Mouse (Mus musculus) midbrain, postnatal 0 days (tissue): ENCODE data around the gene Krtcap2. TPM values are rescaled to one million over a fixed set of nuclear protein-coding genes. Genes with fewer than 3 reads are reported as not detected.
A peak's percentile ranks its signal among the peaks of the same experiment; 100 is the strongest.

Experiments used
- ATAC-seq: fragments of 200-750 bp; cut with Nextera tagmentation; 2 replicates; pipeline ENCODE4 v1.8.0; 2017; ENCODE audit warnings: moderate number of reproducible peaks, mild to moderate bottlenecking, moderate TSS enrichment, moderate library complexity; ENCODE audit not compliant: low FRiP score
- DNase-seq: peaks from one replicate; pipeline ENCODE4 v3.0.0-alpha.2; 2015; ENCODE audit warnings: low spot score
- H3K27ac ChIP-seq: fragments of 300-500 bp; sonication (generic); 2 replicates; pipeline ENCODE4 v1.5.1; 2014; ENCODE audit warnings: low read depth, mild to moderate bottlenecking, low read length, mixed read lengths
- H3K27me3 ChIP-seq: fragments of 300-500 bp; sonication (generic); 2 replicates; pipeline ENCODE4 v1.6.1; 2014; ENCODE audit warnings: low read length, control low read depth, mixed read lengths; ENCODE audit not compliant: insufficient read depth
- H3K36me3 ChIP-seq: fragments of 300-500 bp; sonication (generic); 2 replicates; pipeline ENCODE4 v1.6.1; 2014; ENCODE audit warnings: low read length, control low read depth, mixed read lengths; ENCODE audit not compliant: insufficient read depth
- H3K4me1 ChIP-seq: fragments of 300-500 bp; sonication (generic); 2 replicates; pipeline ENCODE4 v1.6.1; 2014; ENCODE audit warnings: mild to moderate bottlenecking, control low read depth, antibody characterized with exemption, low read length, mixed read lengths; ENCODE audit not compliant: insufficient read depth
- H3K4me2 ChIP-seq: fragments of 300-500 bp; sonication (generic); 2 replicates; pipeline ENCODE4 v1.6.1; 2014; ENCODE audit warnings: low read depth, mild to moderate bottlenecking, low read length, mixed read lengths; ENCODE audit not compliant: poor library complexity, severe bottlenecking
- H3K4me3 ChIP-seq: fragments of 300-500 bp; sonication (generic); 2 replicates; pipeline ENCODE4 v1.5.1; 2014; ENCODE audit warnings: low read depth, mild to moderate bottlenecking, low read length, moderate library complexity
- H3K9ac ChIP-seq: fragments of 300-500 bp; sonication (generic); replicated peaks from 2 replicates; pipeline ENCODE4 v1.6.1; 2014; ENCODE audit warnings: mild to moderate bottlenecking, low read length, moderate library complexity, mixed read lengths; ENCODE audit not compliant: poor library complexity, severe bottlenecking
- H3K9me3 ChIP-seq: fragments of 300-500 bp; sonication (generic); 2 replicates; pipeline ENCODE4 v1.6.1; 2016; ENCODE audit warnings: low read length, control low read depth
- CTCF ChIP-seq: IDR thresholded peaks from 2 replicates; pipeline ENCODE4 v1.5.1; 2016; ENCODE audit warnings: antibody characterized with exemption, mild to moderate bottlenecking
- WGBS: fragments of 180-500 bp; shearing (Covaris S2); extraction: QIAGEN DNeasy Blood & Tissue Kit; methylation state at CpG from one replicate; pipeline ENCODE4 v1.1.7; 2014; 5-methylcytosine and 5-hydroxymethylcytosine counted together
- polyA plus RNA-seq: library from polyadenylated mRNA; unstranded; fragments of >200 nt; fragmentation: Nextera tagmentation; extraction: Ambion mirVana; gene quantifications from 2 replicates; pipeline ENCODE4 v1.2.1, GENCODE M21; 2015
- total RNA-seq: library from RNA; depleted of rRNA; stranded (reverse); fragments of >200 nt; gene quantifications from 2 replicates; pipeline ENCODE4 v1.2.3, GENCODE M21; 2014

The Krtcap2 gene
- total and polyA plus RNA-seq, 2 experiments from 2014 or later: 93.9 to 219 TPM

GRCm38 (mm10) chr3:89254994-89255393, 9.2 kb downstream of the Krtcap2 start:
- DNase-seq (no peak), ATAC-seq (no peak)

GRCm38 (mm10) chr3:89256177-89256576, 10.4 kb downstream of the Krtcap2 start:
- ATAC-seq: no peak
- Histone ChIP-seq H3K4me3 (no peak overlapping the region), H3K36me3 (no peaks in the 10 kb centered on the region), H3K9ac (no peak overlapping the region), H3K4me2 (no peak overlapping the region), H3K9me3 (no peaks in the 10 kb centered on the region), H3K27me3 (no peaks in the 10 kb centered on the region), H3K27ac (no peak overlapping the region), H3K4me1 (no peaks in the 10 kb centered on the region)
- WGBS: 65% methylated on average over 5 of the region's 5 CpGs
- no peak for DNase-seq
- TF ChIP-seq CTCF: no peak

More at GRCm38 (mm10) chr3:89254994-89255393, 9.2 kb downstream of the Krtcap2 start:
- no peak overlapping the region for H3K27ac ChIP-seq
- H3K36me3 ChIP-seq: no peaks in the 10 kb centered on the region
- H3K27me3 ChIP-seq: no peaks in the 10 kb centered on the region
- no peak overlapping the region for H3K9ac ChIP-seq
- H3K9me3 ChIP-seq: no peaks in the 10 kb centered on the region
- WGBS: 90% methylated on average over 5 of the region's 5 CpGs
- H3K4me1 ChIP-seq: no peaks in the 10 kb centered on the region
- H3K4me2 ChIP-seq: no peak overlapping the region
- TF ChIP-seq CTCF: no peak
- no peak overlapping the region for H3K4me3 ChIP-seq

DNA sequence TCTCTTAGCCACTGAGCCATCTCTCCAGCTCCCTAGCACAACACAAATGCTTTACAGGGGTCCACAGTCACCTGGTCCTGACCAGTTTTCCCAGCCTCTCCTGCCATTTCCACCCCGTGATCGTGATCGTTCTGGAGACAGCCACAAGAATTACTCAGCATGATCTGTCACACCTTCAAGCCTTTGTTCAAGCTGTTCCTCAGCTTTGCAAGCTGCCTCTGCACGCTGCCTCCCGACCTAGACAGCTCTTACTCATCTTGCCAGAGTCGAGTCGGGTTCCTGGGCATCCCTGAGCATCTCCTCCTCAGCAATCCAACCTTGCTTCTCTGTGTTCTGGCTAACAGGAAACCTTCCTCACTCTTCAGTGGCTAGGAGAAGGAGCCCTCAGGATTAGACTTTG, 13.3 kb downstream of the Krtcap2 start, which contains the start of gene Dpm3:
Gene Dpm3 (plus strand): TSS at position 283 of the 400 bp plus-strand sequence.
- Histone ChIP-seq H3K4me2 (no peak within 1 kb of the TSS), H3K9ac (no peak within 1 kb of the TSS), H3K36me3 (no peaks in the 10 kb centered on the region), H3K9me3 (no peaks in the 10 kb centered on the region), H3K4me1 (no peaks in the 10 kb centered on the region), H3K27ac (no peak within 1 kb of the TSS), H3K27me3 (no peaks in the 10 kb centered on the region), H3K4me3 (no peak within 1 kb of the TSS)
- no peak for ATAC-seq
- no peak for TF ChIP-seq CTCF
- no peak for DNase-seq
- 58% methylated on average over 7 of the region's 7 CpGs for WGBS

DNA sequence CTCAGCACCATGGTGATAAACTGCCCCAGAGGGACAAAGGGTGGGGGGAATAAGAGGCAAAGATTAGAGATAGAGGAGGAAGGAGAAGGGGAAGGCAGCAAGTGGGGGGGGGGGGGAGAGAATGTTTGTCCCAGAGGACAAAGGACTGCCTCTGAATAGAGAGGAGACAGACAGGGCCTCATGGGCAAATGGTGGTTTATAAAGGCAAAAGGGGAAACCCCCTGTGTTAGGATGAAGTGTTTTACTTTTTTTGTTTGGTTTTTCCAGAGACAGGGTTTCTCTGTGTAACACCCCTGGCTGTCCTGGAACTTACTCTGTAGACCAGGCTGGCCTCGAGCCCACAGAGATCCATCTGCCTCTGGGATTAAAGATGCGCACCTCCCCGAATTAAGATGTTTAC, 14.4 kb downstream of the Krtcap2 start:
- no peak for TF ChIP-seq CTCF
- Histone ChIP-seq H3K36me3 (no peaks in the 10 kb centered on the region), H3K9me3 (no peaks in the 10 kb centered on the region), H3K9ac (no peak overlapping the region), H3K4me2 (no peak overlapping the region), H3K4me1 (no peaks in the 10 kb centered on the region), H3K4me3 (no peak overlapping the region), H3K27me3 (no peaks in the 10 kb centered on the region), H3K27ac (no peak overlapping the region)
- ATAC-seq (no peak), DNase-seq (no peak)
- 55% methylated on average over 3 of the region's 3 CpGs for WGBS

GRCm38 (mm10) chr3:89262417-89262816, 16.7 kb downstream of the Krtcap2 start:
- Histone ChIP-seq H3K4me1 (peaks cover 4% of the 10 kb centered on the region; the same call in 1 of the 2 replicates), H3K4me2 (no peak overlapping the region), H3K9me3 (no peaks in the 10 kb centered on the region), H3K27me3 (no peaks in the 10 kb centered on the region), H3K27ac (no peak overlapping the region), H3K4me3 (no peak overlapping the region), H3K9ac (no peak overlapping the region), H3K36me3 (no peaks in the 10 kb centered on the region)
- DNase-seq: no peak
- WGBS: 73% methylated on average over 10 of the region's 10 CpGs
- no peak for ATAC-seq
- no peak for TF ChIP-seq CTCF

DNA sequence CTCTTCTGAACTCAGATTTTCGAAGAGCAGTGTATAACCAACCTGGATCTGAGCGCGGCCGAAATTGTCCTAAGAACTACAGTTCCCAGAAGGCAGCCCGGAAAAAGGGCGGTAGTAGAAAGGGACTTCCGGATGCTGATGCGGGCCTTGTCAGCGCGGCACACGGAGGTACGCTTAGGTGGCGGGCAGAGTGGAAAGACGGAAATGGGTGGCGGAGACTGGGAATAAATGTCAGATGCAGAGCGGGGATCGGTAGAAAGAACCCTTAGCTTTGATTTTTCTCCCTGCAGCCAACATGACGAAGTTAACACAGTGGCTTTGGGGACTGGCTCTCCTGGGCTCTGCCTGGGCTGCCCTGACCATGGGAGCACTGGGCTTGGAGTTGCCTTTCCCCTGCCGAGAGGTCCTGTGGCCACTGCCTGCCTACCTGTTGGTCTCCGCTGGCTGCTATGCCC, 20.7 kb downstream of the Krtcap2 start:
- H3K4me1 ChIP-seq: peaks cover 11% of the 10 kb centered on the region; the same call in 1 of the 2 replicates
- under 1% methylated on average over 20 of the region's 20 CpGs for WGBS
- no peak for TF ChIP-seq CTCF
- DNase-seq: peak; percentile 91
- H3K36me3 ChIP-seq: 0 out of 2 replicates have a peak, but pooled peaks cover 3% of the 10 kb centered on the region
- peak overlapping the region; percentile 93 for H3K4me2 ChIP-seq
- peak; percentile 82 for ATAC-seq
- H3K27me3 ChIP-seq: no peaks in the 10 kb centered on the region
- H3K9me3 ChIP-seq: no peaks in the 10 kb centered on the region
- H3K27ac ChIP-seq: peak overlapping the region; percentile 78
- peak overlapping the region; percentile 66 for H3K4me3 ChIP-seq
- peak overlapping the region; percentile 90 for H3K9ac ChIP-seq
